16 mouse cellular contexts compared by ENCODE assay signal in genomic region chr12:52408307-52408895, GRCm38 (mm10).
DNase-seq lines count a peak whose midpoint lies in the region; ATAC-seq and TF ChIP-seq lines count a peak whose summit lies in the region.
"Had no signal": no experiment of that assay in that cellular context is flagged by ENCODE, and none has a peak within 500 bp of the region (broad histone marks: within the 10 kb centered on the region; RNA-seq: fewer than 3 reads in every experiment).

No protein-coding gene starts in this region.

- no peak overlapping the region for H3K27ac ChIP-seq in liver, embryonic 14.5 days
- H3K27ac ChIP-seq in liver, postnatal 0 days (ENCODE audit: low read depth) = no peak overlapping the region
- H3K27ac ChIP-seq in ES-Bruce4 (ENCODE audit: insufficient read depth, low read length) = no peak overlapping the region
- peak overlapping the region; percentile 18; the same call in 1 of the 2 replicates for H3K27ac ChIP-seq in embryonic fibroblast, embryonic 13.5 days (ENCODE audit: insufficient read depth, low read length)
- H3K27ac ChIP-seq: embryonic facial prominence, embryonic 12.5 days; forebrain, embryonic 12.5 days; heart, embryonic 15.5 days; liver, embryonic 12.5 days had no signal

- no peaks in the 10 kb centered on the region for H3K9me3 ChIP-seq in liver, embryonic 14.5 days (ENCODE audit: control insufficient read depth, low read length)
- no peaks in the 10 kb centered on the region for H3K9me3 ChIP-seq in liver, postnatal 0 days (ENCODE audit: low read length)
- no peaks in the 10 kb centered on the region for H3K9me3 ChIP-seq in ES-Bruce4 (replicated peaks; ENCODE audit: control insufficient read depth, insufficient read depth, low read length, poor library complexity, severe bottlenecking)
- H3K9me3 ChIP-seq: embryonic facial prominence, embryonic 12.5 days; forebrain, embryonic 12.5 days; heart, embryonic 15.5 days; liver, embryonic 12.5 days had no signal

- no peaks in the 10 kb centered on the region for H3K4me1 ChIP-seq in liver, embryonic 14.5 days (replicated peaks; ENCODE audit: control insufficient read depth in 2 of 2, insufficient read depth in 2 of 2, low read length in 1 of 2)
- no peaks in the 10 kb centered on the region for H3K4me1 ChIP-seq in liver, postnatal 0 days (ENCODE audit: insufficient read depth)
- no peaks in the 10 kb centered on the region for H3K4me1 ChIP-seq in ES-Bruce4 (ENCODE audit: control insufficient read depth, insufficient read depth, low read length)
- no peaks in the 10 kb centered on the region for H3K4me1 ChIP-seq in embryonic fibroblast, embryonic 13.5 days (ENCODE audit: control insufficient read depth, insufficient read depth, low read length)
- H3K4me1 ChIP-seq: heart, embryonic 15.5 days; liver, embryonic 12.5 days had no signal

- 0 out of 2 replicates have a peak, but pooled peaks have one; percentile 7 for TF ChIP-seq CTCF in liver, embryonic 14.5 days (IDR thresholded peaks at IDR 0.05; ENCODE audit: low read depth)
- TF ChIP-seq CTCF in liver, postnatal 0 days (IDR thresholded peaks at IDR 0.05; ENCODE audit: low read depth) = no peak
- TF ChIP-seq CTCF in ES-Bruce4 (IDR thresholded peaks at IDR 0.05; ENCODE audit: low read depth, low read length) = peak; percentile 30
- peak; percentile 27; the same call in 1 of the 2 replicates for TF ChIP-seq CTCF in embryonic fibroblast, embryonic 13.5 days (IDR thresholded peaks at IDR 0.05; ENCODE audit: borderline replicate concordance, insufficient read depth, low read length)

- TF ChIP-seq POLR2A in ES-Bruce4 (IDR thresholded peaks at IDR 0.05; ENCODE audit: insufficient read depth, low read length) = no peak
- TF ChIP-seq POLR2A in embryonic fibroblast, embryonic 13.5 days (IDR thresholded peaks at IDR 0.05; ENCODE audit: low read depth, low read length) = no peak

- DNase-seq in heart, adult 11 months = peak; percentile 42
- DNase-seq in heart, adult 18-20 months = no peak
- DNase-seq in liver, embryonic 14.5 days (ENCODE audit: low read depth in 3 of 3, low spot score in 3 of 3) = no peak
- no peak for DNase-seq in liver, postnatal 0 days
- no peak for DNase-seq in urinary bladder, adult 2 months (ENCODE audit: low spot score)
- DNase-seq: adrenal gland, postnatal 25 days; cerebellum, adult 2 months; left cerebral cortex, postnatal 4 days; lung, postnatal 14 days had no signal

- H3K9ac ChIP-seq in liver, embryonic 14.5 days (replicated peaks) = no peak overlapping the region
- H3K9ac ChIP-seq in liver, postnatal 0 days (replicated peaks) = no peak overlapping the region
- H3K9ac ChIP-seq in ES-Bruce4 (ENCODE audit: low read depth, poor library complexity, severe bottlenecking) = no peak overlapping the region
- H3K9ac ChIP-seq: embryonic facial prominence, embryonic 12.5 days; forebrain, embryonic 12.5 days; heart, embryonic 15.5 days; liver, embryonic 12.5 days had no signal

- no peak overlapping the region for H3K4me2 ChIP-seq in liver, embryonic 14.5 days (ENCODE audit: low read depth)
- no peak overlapping the region for H3K4me2 ChIP-seq in liver, postnatal 0 days (ENCODE audit: low read depth, low read length)
- H3K4me2 ChIP-seq: embryonic facial prominence, embryonic 12.5 days; forebrain, embryonic 12.5 days; heart, embryonic 15.5 days; liver, embryonic 12.5 days had no signal

- 72% methylated on average over 8 of the region's 8 CpGs for WGBS in liver, embryonic 14.5 days (ENCODE audit: insufficient replicate concordance)
- WGBS in liver, postnatal 0 days (ENCODE audit: insufficient replicate concordance) = 90% methylated on average over 8 of the region's 8 CpGs

- H3K27me3 ChIP-seq in liver, embryonic 14.5 days (ENCODE audit: control insufficient read depth, insufficient read depth, low read length) = no peaks in the 10 kb centered on the region
- no peaks in the 10 kb centered on the region for H3K27me3 ChIP-seq in liver, postnatal 0 days (ENCODE audit: insufficient read depth, low read length)
- H3K27me3 ChIP-seq in ES-Bruce4 (ENCODE audit: control insufficient read depth, insufficient read depth, low read length, poor library complexity, severe bottlenecking) = no peaks in the 10 kb centered on the region; the same call in 1 of the 2 replicates
- H3K27me3 ChIP-seq: embryonic facial prominence, embryonic 12.5 days; forebrain, embryonic 12.5 days; heart, embryonic 15.5 days; liver, embryonic 12.5 days had no signal

- ATAC-seq in liver, embryonic 14.5 days (ENCODE audit: insufficient read depth) = no peak
- no peak for ATAC-seq in liver, postnatal 0 days
- no peak for ATAC-seq in erythroid progenitor cell, adult 5-6 weeks (replicated peaks; ENCODE audit: low FRiP score, poor library complexity, severe bottlenecking)
- ATAC-seq: liver, embryonic 12.5 days had no signal

- TF ChIP-seq EP300 in liver, embryonic 14.5 days (IDR thresholded peaks at IDR 0.05; ENCODE audit: low read depth) = no peak
- no peak for TF ChIP-seq EP300 in liver, postnatal 0 days (IDR thresholded peaks at IDR 0.05; ENCODE audit: low read depth)
- TF ChIP-seq EP300 in ES-Bruce4 (IDR thresholded peaks at IDR 0.05; ENCODE audit: insufficient read depth, low read depth, low read length) = no peak

- H3K4me3 ChIP-seq in liver, embryonic 14.5 days (ENCODE audit: insufficient read depth in 1 of 2, low read depth in 2 of 2, low read length in 2 of 2) = no peak overlapping the region
- no peak overlapping the region for H3K4me3 ChIP-seq in liver, postnatal 0 days (ENCODE audit: low read depth, low read length)
- no peak overlapping the region for H3K4me3 ChIP-seq in ES-Bruce4 (ENCODE audit: low read depth, low read length)
- H3K4me3 ChIP-seq in embryonic fibroblast, embryonic 13.5 days (ENCODE audit: insufficient read depth, low read length) = no peak overlapping the region
- H3K4me3 ChIP-seq: embryonic facial prominence, embryonic 12.5 days; forebrain, embryonic 12.5 days; heart, embryonic 15.5 days; liver, embryonic 12.5 days had no signal

- H3K36me3 ChIP-seq in liver, embryonic 14.5 days (replicated peaks; ENCODE audit: control insufficient read depth, insufficient read depth, low read depth) = no peaks in the 10 kb centered on the region
- H3K36me3 ChIP-seq in liver, postnatal 0 days (replicated peaks; ENCODE audit: insufficient read depth, low read length) = no peaks in the 10 kb centered on the region
- no peaks in the 10 kb centered on the region; the same call in 1 of the 2 replicates for H3K36me3 ChIP-seq in ES-Bruce4 (ENCODE audit: control insufficient read depth, insufficient read depth, low read length, poor library complexity, severe bottlenecking)
- H3K36me3 ChIP-seq: embryonic facial prominence, embryonic 12.5 days; forebrain, embryonic 12.5 days; heart, embryonic 15.5 days; liver, embryonic 12.5 days had no signal
